Mouse (Mus musculus): ENCODE measurements around the gene Gm10642.

Gene Gm10642

GRCm38 (mm10) chr9:70656130-70657007, at the start of gene Gm10642:
Gene Gm10642, plus strand, starts transcription at chr9:70656251.
- DNase-seq (ENCODE audit: low spot score), result peak; percentile 68

- no peak for DNase-seq (ENCODE audit: low spot score)
Measured at GRCm38 (mm10) chr9:70611026-70611673, 44.9 kb upstream of the Gm10642 start.

- DNase-seq (ENCODE audit: low spot score), result no peak
Measured at GRCm38 (mm10) chr9:70629711-70630110, 26.3 kb upstream of the Gm10642 start.

- DNase-seq (ENCODE audit: low spot score), result no peak
Measured at GRCm38 (mm10) chr9:70631665-70632064, 24.4 kb upstream of the Gm10642 start.

GRCm38 (mm10) chr9:70636748-70637147, 19.3 kb upstream of the Gm10642 start:
- no peak for DNase-seq (ENCODE audit: low spot score)

GRCm38 (mm10) chr9:70650260-70650659, 5.8 kb upstream of the Gm10642 start:
- DNase-seq (ENCODE audit: low spot score), result no peak

GRCm38 (mm10) chr9:70650994-70651393, 5.1 kb upstream of the Gm10642 start:
- DNase-seq (ENCODE audit: low spot score), result no peak

- no peak for DNase-seq (ENCODE audit: low spot score)
Measured at GRCm38 (mm10) chr9:70652221-70652620, 3.8 kb upstream of the Gm10642 start.

- DNase-seq (ENCODE audit: low spot score), result no peak
Measured at GRCm38 (mm10) chr9:70653875-70654274, 2.2 kb upstream of the Gm10642 start.

- DNase-seq (ENCODE audit: low spot score), result no peak
Measured at GRCm38 (mm10) chr9:70654496-70654895, 1.6 kb upstream of the Gm10642 start.

- DNase-seq (ENCODE audit: low spot score), result no peak
Measured at GRCm38 (mm10) chr9:70655764-70656129, 304 bp upstream of the Gm10642 start.

GRCm38 (mm10) chr9:70657013-70657967, 1.2 kb downstream of the Gm10642 start, which contains the start of gene Mindy2:
Gene Mindy2, minus strand, starts transcription at chr9:70657174.
- DNase-seq (ENCODE audit: low spot score), result peak; percentile 98

GRCm38 (mm10) chr9:70658266-70658665, 2.2 kb downstream of the Gm10642 start:
- no peak for DNase-seq (ENCODE audit: low spot score)

- DNase-seq (ENCODE audit: low spot score), result no peak
Measured at GRCm38 (mm10) chr9:70664847-70665246, 8.8 kb downstream of the Gm10642 start.

GRCm38 (mm10) chr9:70665372-70666145, 9.5 kb downstream of the Gm10642 start:
- DNase-seq (ENCODE audit: low spot score), result no peak

- no peak for DNase-seq (ENCODE audit: low spot score)
Measured at GRCm38 (mm10) chr9:70666811-70667210, 10.8 kb downstream of the Gm10642 start.

GRCm38 (mm10) chr9:70668048-70668447, 12.0 kb downstream of the Gm10642 start:
- DNase-seq (ENCODE audit: low spot score), result no peak

- no peak for DNase-seq (ENCODE audit: low spot score)
Measured at GRCm38 (mm10) chr9:70669197-70669596, 13.1 kb downstream of the Gm10642 start.

GRCm38 (mm10) chr9:70670381-70670780, 14.3 kb downstream of the Gm10642 start:
- DNase-seq (ENCODE audit: low spot score), result no peak

- DNase-seq (ENCODE audit: low spot score), result no peak
Measured at GRCm38 (mm10) chr9:70671278-70671677, 15.2 kb downstream of the Gm10642 start.
